Mouse (Mus musculus): ENCODE data around the gene Tmem189. TPM values are rescaled to one million over a fixed set of nuclear protein-coding genes. Genes with fewer than 3 reads are reported as not detected.
A peak's percentile ranks its signal among the peaks of the same experiment; 100 is the strongest.

Gene Tmem189
- polyA plus RNA-seq, 1 experiment from 2014 or later = 55.1 TPM

GRCm38 (mm10) chr2:167594444-167594934 is 95.1 kb downstream of the Tmem189 start:
- H3K4me1 ChIP-seq (ENCODE audit: insufficient read depth, low read depth, low read length) = peaks cover 20% of the 10 kb centered on the region; the same call in 1 of the 2 replicates
- no peak overlapping the region for H3K9ac ChIP-seq (replicated peaks; ENCODE audit: low read depth)
- H3K4me3 ChIP-seq (ENCODE audit: low read depth, low read length) = no peak overlapping the region
- no peaks in the 10 kb centered on the region for H3K9me3 ChIP-seq (ENCODE audit: low read length)
- DNase-seq (ENCODE audit: low spot score) (peak; percentile 96), ATAC-seq (peak; percentile 84)
- H3K4me2 ChIP-seq (replicated peaks; ENCODE audit: low read depth, low read length) = no peak overlapping the region
- peak; percentile 54 for TF ChIP-seq CTCF (IDR thresholded peaks at IDR 0.05)
- peak; percentile 89 for TF ChIP-seq EP300 (IDR thresholded peaks at IDR 0.05)
- peak overlapping the region; percentile 87 for H3K27ac ChIP-seq (ENCODE audit: low read length)
- H3K36me3 ChIP-seq (ENCODE audit: insufficient read depth, low read length) = no peaks in the 10 kb centered on the region
- WGBS = 20% methylated on average over 10 of the region's 10 CpGs
- no peaks in the 10 kb centered on the region for H3K27me3 ChIP-seq (replicated peaks; ENCODE audit: insufficient read depth, low read length)

- DNase-seq (ENCODE audit: low spot score) (no peak), ATAC-seq (no peak)
- Histone ChIP-seq H3K9me3 (ENCODE audit: low read length) (no peaks in the 10 kb centered on the region), H3K4me2 (replicated peaks; ENCODE audit: low read depth, low read length) (no peak overlapping the region), H3K4me1 (ENCODE audit: insufficient read depth, low read depth, low read length) (peaks cover 23% of the 10 kb centered on the region; the same call in 1 of the 2 replicates), H3K27ac (ENCODE audit: low read length) (peak overlapping the region; percentile 84), H3K9ac (replicated peaks; ENCODE audit: low read depth) (no peak overlapping the region), H3K27me3 (replicated peaks; ENCODE audit: insufficient read depth, low read length) (no peaks in the 10 kb centered on the region), H3K36me3 (ENCODE audit: insufficient read depth, low read length) (no peaks in the 10 kb centered on the region), H3K4me3 (ENCODE audit: low read depth, low read length) (no peak overlapping the region)
- WGBS = 46% methylated on average over 4 of the region's 4 CpGs
- TF ChIP-seq EP300 (IDR thresholded peaks at IDR 0.05) = no peak
- no peak for TF ChIP-seq CTCF (IDR thresholded peaks at IDR 0.05)
Observed at GRCm38 (mm10) chr2:167593551-167594250, 95.9 kb downstream of the Tmem189 start.

Small RNA genes lying within 50 kb of the gene (microRNA-seq; reads per million reads assigned to microRNA genes)
- not detected for gene Gm22355

Other genes with a start within 250 kb of the Tmem189 start
- gene Rnf114, start 197.2 kb downstream of the Tmem189 start, polyA plus RNA-seq (2015; fragmentation: Nextera tagmentation; extraction: Ambion mirVana) = 111 and 119 TPM in 2 replicates
- gene Spata2, start 196.9 kb downstream of the Tmem189 start, polyA plus RNA-seq (2015; fragmentation: Nextera tagmentation; extraction: Ambion mirVana) = 8.7 and 8.9 TPM in 2 replicates
- 55.4 and 63.0 TPM in 2 replicates for gene Snai1, start 151.6 kb downstream of the Tmem189 start, polyA plus RNA-seq (2015; fragmentation: Nextera tagmentation; extraction: Ambion mirVana)
- 166 and 184 TPM in 2 replicates for gene Ube2v1, start 57.7 kb downstream of the Tmem189 start, polyA plus RNA-seq (2015; fragmentation: Nextera tagmentation; extraction: Ambion mirVana)
- gene Gm20431, start 28.3 kb downstream of the Tmem189 start, polyA plus RNA-seq (2015; fragmentation: Nextera tagmentation; extraction: Ambion mirVana) = 5.2 and 8.4 TPM in 2 replicates
- gene Cebpb, start 907 bp downstream of the Tmem189 start, polyA plus RNA-seq (2015; fragmentation: Nextera tagmentation; extraction: Ambion mirVana) = 108 and 122 TPM in 2 replicates
- gene Ptpn1, start 242.2 kb upstream of the Tmem189 start, polyA plus RNA-seq (2015; fragmentation: Nextera tagmentation; extraction: Ambion mirVana) = 81.2 and 94.5 TPM in 2 replicates